Mouse (Mus musculus) neural tube, embryonic 12.5 days (tissue): ENCODE results near the gene Kat6b. TPM values are rescaled to one million over a fixed set of nuclear protein-coding genes. Genes with fewer than 3 reads are reported as not detected.

Experiments used
- ATAC-seq: fragments of 200-750 bp; cut with Nextera tagmentation; 2 replicates; pipeline ENCODE4 v1.8.0; 2017; ENCODE audit warnings: low read depth, mild to moderate bottlenecking, moderate TSS enrichment, moderate library complexity; ENCODE audit not compliant: low FRiP score
- H3K27ac ChIP-seq: fragments of 300-500 bp; sonication (generic); 2 replicates; pipeline ENCODE4 v1.5.1; 2016
- H3K27me3 ChIP-seq: fragments of 300-500 bp; sonication (generic); replicated peaks from 2 replicates; pipeline ENCODE4 v1.6.1; 2016; ENCODE audit warnings: mild to moderate bottlenecking
- H3K36me3 ChIP-seq: fragments of 300-500 bp; sonication (generic); 2 replicates; pipeline ENCODE4 v1.6.1; 2016; ENCODE audit warnings: mild to moderate bottlenecking
- H3K4me1 ChIP-seq: fragments of 300-500 bp; sonication (generic); 2 replicates; pipeline ENCODE4 v1.6.1; 2016
- H3K4me2 ChIP-seq: fragments of 300-500 bp; sonication (generic); replicated peaks from 2 replicates; pipeline ENCODE4 v1.6.1; 2016; ENCODE audit warnings: mild to moderate bottlenecking
- H3K4me3 ChIP-seq: fragments of 300-500 bp; sonication (generic); 2 replicates; pipeline ENCODE4 v1.5.1; 2016
- H3K9ac ChIP-seq: fragments of 300-500 bp; sonication (generic); 2 replicates; pipeline ENCODE4 v1.6.1; 2016; ENCODE audit warnings: mild to moderate bottlenecking
- H3K9me3 ChIP-seq: fragments of 300-500 bp; sonication (generic); 2 replicates; pipeline ENCODE4 v1.6.1; 2016; ENCODE audit warnings: mild to moderate bottlenecking
- WGBS: fragments of 180-500 bp; shearing (Covaris S2); methylation state at CpG from one replicate; pipeline ENCODE4 v1.1.7; 2016; 5-methylcytosine and 5-hydroxymethylcytosine counted together
- polyA plus RNA-seq: library from polyadenylated mRNA; unstranded; fragments of >200 nt; fragmentation: Nextera tagmentation; extraction: Ambion mirVana; gene quantifications from 2 replicates; pipeline ENCODE4 v1.2.1, GENCODE M21; 2016

The Kat6b gene
- polyA plus RNA-seq, 1 experiment from 2014 or later, result 20.0 TPM

DNA sequence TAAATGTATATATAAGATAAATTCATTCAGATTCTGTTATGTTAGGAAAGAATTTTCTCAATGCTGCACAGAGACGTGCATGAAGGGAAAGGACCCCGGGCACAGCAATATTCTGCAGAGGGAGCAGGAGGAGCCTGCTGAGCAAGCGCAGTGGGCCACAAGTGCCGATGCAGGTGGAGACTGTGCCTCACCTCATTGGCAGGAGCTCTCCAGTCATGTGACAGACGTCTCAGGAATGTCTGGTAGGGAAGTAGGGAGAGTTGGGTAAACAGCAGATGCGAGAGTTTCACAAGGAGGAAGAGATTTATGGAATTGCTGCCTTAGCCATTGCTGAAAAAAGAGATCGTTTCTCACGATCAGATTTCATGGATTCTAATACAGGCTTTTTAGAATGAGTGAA lies 71.7 kb downstream of the Kat6b start:
- H3K9me3 ChIP-seq, result no peaks in the 10 kb centered on the region
- H3K9ac ChIP-seq, result no peak overlapping the region
- no peak for ATAC-seq
- H3K27ac ChIP-seq, result no peak overlapping the region
- H3K4me1 ChIP-seq, result peaks cover 9% of the 10 kb centered on the region; the same call in 1 of the 2 replicates
- H3K27me3 ChIP-seq, result no peaks in the 10 kb centered on the region
- WGBS, result 65% methylated on average over 8 of the region's 8 CpGs
- no peak overlapping the region for H3K4me3 ChIP-seq
- no peaks in the 10 kb centered on the region for H3K36me3 ChIP-seq
- H3K4me2 ChIP-seq, result no peak overlapping the region

DNA sequence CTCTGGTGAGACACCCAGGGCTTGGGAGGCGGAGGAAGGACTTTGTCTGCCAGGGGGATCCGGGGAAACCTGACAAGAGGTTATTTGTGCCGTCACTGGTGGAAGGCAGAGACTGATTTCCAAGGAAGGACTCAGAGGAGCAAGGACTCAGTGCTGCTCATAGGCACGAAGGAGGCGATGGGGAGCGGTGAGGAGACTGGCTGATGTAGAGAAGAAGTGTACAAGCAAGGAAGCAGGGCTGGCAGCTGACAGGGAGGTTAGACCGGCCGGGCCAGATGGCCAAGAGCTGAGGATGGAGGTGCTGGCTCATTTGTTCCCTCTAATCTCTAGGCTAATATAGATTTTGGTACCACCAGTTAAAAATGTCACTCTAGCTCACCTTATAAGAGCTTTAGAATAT lies 72.8 kb downstream of the Kat6b start:
- no peak overlapping the region for H3K4me3 ChIP-seq
- peaks cover 17% of the 10 kb centered on the region for H3K4me1 ChIP-seq
- H3K9me3 ChIP-seq, result no peaks in the 10 kb centered on the region
- H3K27ac ChIP-seq, result no peak overlapping the region
- WGBS, result 85% methylated on average over 8 of the region's 8 CpGs
- no peak overlapping the region for H3K4me2 ChIP-seq
- H3K36me3 ChIP-seq, result no peaks in the 10 kb centered on the region
- no peak for ATAC-seq
- H3K9ac ChIP-seq, result no peak overlapping the region
- no peaks in the 10 kb centered on the region for H3K27me3 ChIP-seq

DNA sequence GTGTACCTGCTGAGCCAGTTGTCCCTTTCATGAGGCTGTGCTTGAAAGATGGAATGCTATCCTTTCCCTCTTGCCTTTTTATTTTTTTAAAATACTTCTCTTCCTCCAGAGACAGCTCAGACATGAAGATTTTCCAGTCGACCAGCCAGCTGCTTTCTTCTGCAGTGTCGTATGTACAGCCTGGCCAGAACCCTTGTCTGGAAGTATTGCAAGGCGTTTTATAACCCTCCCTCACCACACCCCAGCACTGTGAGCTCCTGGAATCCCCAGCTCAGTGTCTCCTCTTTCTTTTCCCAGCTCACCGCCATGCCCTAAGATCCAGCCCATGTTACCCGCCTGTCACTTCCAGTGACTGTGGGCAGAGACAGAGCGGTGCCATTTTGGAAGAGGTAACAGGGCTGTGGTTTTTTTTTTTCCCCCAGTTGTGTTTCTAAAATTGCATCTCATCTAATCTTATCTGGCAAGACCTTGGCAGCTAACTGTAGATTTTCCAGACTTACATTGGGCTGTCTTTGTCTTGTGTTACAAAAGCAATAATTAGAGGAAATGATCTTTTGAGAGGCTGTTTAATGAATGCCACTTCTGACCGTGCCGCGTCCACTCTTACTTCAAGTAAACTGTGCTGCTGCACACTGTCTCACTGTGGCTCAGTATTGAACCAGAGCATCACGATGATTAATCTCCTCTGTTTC lies 77.4 kb downstream of the Kat6b start:
- ATAC-seq, result no peak
- Histone ChIP-seq H3K9me3 (no peaks in the 10 kb centered on the region), H3K36me3 (no peaks in the 10 kb centered on the region), H3K9ac (no peak overlapping the region), H3K27me3 (no peaks in the 10 kb centered on the region), H3K4me1 (peaks cover 12% of the 10 kb centered on the region; the same call in 1 of the 2 replicates), H3K27ac (no peak overlapping the region), H3K4me2 (no peak overlapping the region), H3K4me3 (no peak overlapping the region)
- whole genome bisulfite sequencing, result 58% methylated on average over 10 of the region's 10 CpGs

DNA sequence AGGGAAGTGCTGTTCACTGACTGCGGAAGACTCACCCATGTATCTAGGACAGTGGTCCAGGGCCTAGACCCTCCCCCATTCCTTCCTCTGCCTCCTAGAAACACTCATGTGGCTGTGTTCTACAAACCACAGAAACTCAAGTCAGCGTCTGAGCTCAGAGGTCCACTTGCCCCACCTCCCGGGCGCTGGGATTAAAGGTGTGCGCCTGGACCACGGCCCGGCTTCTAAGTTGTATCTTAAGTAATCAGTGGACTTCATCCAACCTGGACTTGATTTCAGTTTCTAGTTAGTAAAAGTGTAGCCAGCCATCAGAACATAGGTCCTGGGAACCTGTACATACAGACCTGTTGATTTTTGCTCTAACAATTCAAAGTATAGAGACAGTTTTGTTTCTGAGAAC lies 78.2 kb downstream of the Kat6b start:
- Histone ChIP-seq H3K4me1 (peaks cover 16% of the 10 kb centered on the region; the same call in 1 of the 2 replicates), H3K36me3 (no peaks in the 10 kb centered on the region), H3K27me3 (no peaks in the 10 kb centered on the region), H3K4me3 (no peak overlapping the region), H3K27ac (no peak overlapping the region), H3K4me2 (no peak overlapping the region), H3K9ac (no peak overlapping the region), H3K9me3 (no peaks in the 10 kb centered on the region)
- WGBS, result 89% methylated on average over 7 of the region's 7 CpGs
- no peak for ATAC-seq

DNA sequence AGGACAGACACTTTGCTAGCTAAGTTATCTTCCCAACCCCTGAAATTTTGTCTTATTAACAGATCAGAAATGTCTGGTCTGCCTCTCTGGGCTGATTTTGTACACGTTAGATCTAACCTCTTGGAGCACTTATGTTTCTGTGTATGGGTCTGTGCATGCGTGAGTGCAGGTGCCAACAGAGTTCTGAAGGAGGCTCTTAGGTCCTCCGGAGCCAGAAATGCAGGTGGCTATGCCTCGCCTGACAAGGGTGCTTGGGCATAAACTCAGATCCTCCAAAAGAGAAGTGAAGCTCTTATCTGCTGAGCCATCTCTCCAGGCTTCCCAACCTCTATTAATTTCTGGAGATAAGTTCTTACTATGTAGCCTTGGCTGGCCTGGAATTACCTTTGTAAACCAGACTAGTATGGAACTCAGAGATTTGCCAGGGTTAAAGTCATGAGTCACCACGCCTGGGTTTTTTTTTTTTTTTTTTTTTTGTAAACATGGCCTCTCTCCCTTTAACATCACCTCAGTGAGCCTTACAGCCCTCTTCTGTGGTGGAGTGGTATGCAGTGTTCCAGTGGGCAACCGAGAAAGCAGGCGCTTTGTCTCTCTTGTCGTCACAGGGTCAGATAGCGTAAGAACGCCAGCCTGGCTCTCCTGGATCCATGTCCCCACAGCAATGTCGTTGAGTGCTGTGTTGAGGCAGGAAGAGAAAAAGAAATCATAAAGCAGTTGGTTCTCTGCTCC lies 79.4 kb downstream of the Kat6b start:
- Histone ChIP-seq H3K9ac (no peak overlapping the region), H3K27me3 (no peaks in the 10 kb centered on the region), H3K36me3 (no peaks in the 10 kb centered on the region), H3K9me3 (no peaks in the 10 kb centered on the region), H3K4me3 (no peak overlapping the region), H3K4me2 (no peak overlapping the region), H3K27ac (no peak overlapping the region), H3K4me1 (peaks cover 16% of the 10 kb centered on the region; the same call in 1 of the 2 replicates)
- no peak for ATAC-seq
- 91% methylated on average over 11 of the region's 11 CpGs for WGBS

DNA sequence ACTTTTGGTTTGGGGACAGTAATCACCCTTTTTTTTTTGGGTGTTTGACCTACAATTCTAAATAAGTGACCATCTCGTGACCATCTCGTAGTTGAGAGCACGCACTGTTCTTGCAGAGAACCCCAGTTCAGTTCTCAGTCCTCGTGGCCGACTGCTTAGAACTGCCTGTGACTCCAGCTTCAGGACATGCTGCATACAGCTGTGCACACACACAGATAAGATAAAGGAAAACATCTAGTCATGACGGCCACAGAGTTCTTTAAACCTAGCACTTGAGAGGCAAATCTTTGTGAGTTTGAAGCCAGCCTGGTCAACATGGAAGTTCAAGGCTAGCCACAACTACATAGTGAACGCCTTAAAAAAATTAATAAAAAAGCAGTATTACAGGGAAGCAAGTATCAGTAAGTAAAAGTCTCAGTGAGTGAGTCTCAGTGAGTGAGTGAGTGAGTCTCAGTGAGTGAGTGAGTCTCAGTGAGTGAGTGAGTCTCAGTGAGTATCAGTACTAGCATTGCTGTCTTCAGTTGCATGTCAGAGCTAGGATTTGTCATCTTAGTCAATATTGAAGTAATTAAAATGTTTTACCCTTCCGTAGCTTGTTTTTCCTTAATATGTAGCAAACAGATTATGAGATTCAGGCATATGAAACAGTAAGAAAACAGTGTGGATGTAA lies 80.3 kb downstream of the Kat6b start:
- no peaks in the 10 kb centered on the region for H3K9me3 ChIP-seq
- no peak overlapping the region for H3K27ac ChIP-seq
- no peak overlapping the region for H3K4me2 ChIP-seq
- no peak overlapping the region for H3K4me3 ChIP-seq
- WGBS, result 89% methylated on average over 8 of the region's 8 CpGs
- no peaks in the 10 kb centered on the region for H3K27me3 ChIP-seq
- no peak for ATAC-seq
- H3K4me1 ChIP-seq, result peaks cover 13% of the 10 kb centered on the region; the same call in 1 of the 2 replicates
- H3K9ac ChIP-seq, result no peak overlapping the region
- H3K36me3 ChIP-seq, result no peaks in the 10 kb centered on the region

DNA sequence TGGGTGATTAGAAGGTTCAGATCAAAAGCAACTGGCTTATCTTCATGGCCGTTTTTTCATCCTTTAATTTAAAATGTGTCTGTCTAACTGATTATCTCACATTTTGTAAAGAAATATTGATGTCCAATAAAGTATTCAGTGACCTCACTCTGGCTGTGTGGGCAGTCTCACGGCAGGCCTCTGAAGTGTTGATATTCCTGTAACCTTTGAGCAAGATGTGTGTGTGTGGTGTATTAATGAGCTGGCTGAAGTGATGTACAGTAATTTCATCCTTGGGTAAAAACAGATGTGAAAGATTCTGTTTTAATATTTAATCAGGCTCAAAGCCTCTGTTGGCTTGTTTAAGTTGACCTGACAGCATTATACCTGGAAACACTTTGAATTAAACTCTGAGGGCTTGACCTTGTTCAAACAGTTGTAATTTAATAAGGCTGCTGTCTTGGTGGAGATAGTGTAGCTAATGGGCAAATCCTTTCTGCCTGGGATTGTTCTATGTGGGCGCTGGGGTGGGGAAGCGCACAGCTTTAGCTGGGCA lies 82.4 kb downstream of the Kat6b start:
- Histone ChIP-seq H3K4me3 (no peak overlapping the region), H3K4me1 (peaks cover 9% of the 10 kb centered on the region; the same call in 1 of the 2 replicates), H3K9ac (no peak overlapping the region), H3K36me3 (no peaks in the 10 kb centered on the region), H3K9me3 (no peaks in the 10 kb centered on the region), H3K27me3 (no peaks in the 10 kb centered on the region), H3K27ac (no peak overlapping the region), H3K4me2 (no peak overlapping the region)
- no peak for ATAC-seq
- WGBS, result 69% methylated on average over 4 of the region's 4 CpGs

DNA sequence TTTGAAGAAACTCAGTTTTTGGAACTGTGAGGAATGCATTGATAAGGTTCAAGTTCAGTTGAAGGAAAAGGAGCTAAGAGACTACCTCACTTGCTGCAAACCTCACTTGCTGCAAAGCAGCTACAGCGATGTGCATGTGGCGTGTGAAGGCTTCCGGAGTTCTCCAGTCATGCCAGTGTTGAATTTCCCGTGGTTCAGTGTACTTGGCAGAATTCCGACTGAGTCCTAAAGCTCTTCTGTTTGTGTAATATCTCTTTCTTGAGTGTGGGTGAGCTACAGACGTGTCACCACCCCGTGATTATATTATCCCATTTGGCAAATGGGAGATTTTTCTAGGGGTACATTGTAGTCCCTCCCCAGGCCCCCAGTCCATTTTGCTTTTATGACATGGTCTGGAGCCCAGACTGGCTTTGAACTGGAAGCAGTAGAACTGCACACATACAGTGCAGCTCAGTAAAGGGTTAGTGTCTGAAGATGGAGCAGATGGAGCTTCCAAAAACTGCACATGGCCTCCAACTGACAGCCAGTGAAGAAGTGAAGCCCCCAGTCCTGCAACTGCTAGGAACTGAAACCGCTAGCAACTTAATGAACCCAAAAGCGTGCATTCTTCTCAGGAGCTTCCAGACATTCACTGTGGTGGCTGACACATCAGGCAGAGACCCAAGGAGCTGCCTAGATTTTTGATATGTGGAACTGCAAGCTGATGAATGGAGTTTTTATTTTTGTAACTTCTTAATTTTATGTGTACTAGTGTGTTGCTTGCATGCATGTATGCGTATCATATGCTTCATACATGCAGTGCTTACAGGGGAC lies 84.5 kb downstream of the Kat6b start:
- H3K27ac ChIP-seq, result no peak overlapping the region
- H3K9ac ChIP-seq, result no peak overlapping the region
- H3K4me3 ChIP-seq, result no peak overlapping the region
- no peak for ATAC-seq
- WGBS, result 92% methylated on average over 10 of the region's 10 CpGs
- no peak overlapping the region for H3K4me2 ChIP-seq
- no peaks in the 10 kb centered on the region for H3K36me3 ChIP-seq
- H3K27me3 ChIP-seq, result no peaks in the 10 kb centered on the region
- 0 out of 2 replicates have a peak, but pooled peaks cover 12% of the 10 kb centered on the region for H3K4me1 ChIP-seq
- no peaks in the 10 kb centered on the region for H3K9me3 ChIP-seq

DNA sequence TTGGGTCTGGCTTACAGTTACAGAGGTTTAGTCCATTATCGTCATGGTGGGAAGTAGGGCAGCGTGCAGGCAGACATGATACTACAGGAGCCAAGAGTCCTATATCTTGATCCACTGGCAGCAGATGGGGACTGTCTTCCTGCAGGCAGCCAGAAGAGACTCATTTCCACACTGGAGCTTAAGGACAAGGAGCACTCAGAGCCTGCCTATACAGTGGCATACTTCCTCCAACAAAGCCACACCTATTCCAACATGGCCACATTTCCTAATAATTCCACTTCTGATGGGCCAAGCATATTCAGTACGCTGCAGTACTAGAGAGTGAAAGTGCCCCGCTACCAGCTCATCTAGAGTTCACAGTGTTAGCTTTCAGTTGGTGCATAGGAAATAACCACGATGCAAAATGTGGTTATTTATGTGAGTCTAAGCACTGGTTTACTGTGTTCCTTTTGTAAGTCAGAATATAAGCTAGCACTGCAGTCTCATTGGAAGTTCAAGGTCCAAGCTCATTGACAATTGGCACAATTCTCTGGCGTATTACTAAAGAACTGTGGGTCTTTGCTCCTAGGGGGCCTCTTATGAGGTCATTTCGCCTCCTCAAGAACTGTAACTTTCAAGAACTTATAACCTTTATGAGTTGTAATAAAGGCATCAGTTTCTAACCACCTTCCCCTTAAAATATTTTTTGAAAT lies 86.2 kb downstream of the Kat6b start:
- no peak for ATAC-seq
- H3K4me1 ChIP-seq, result 0 out of 2 replicates have a peak, but pooled peaks cover 12% of the 10 kb centered on the region
- H3K9ac ChIP-seq, result no peak overlapping the region
- H3K4me2 ChIP-seq, result no peak overlapping the region
- no peaks in the 10 kb centered on the region for H3K9me3 ChIP-seq
- no peaks in the 10 kb centered on the region for H3K36me3 ChIP-seq
- no peaks in the 10 kb centered on the region for H3K27me3 ChIP-seq
- no peak overlapping the region for H3K4me3 ChIP-seq
- H3K27ac ChIP-seq, result no peak overlapping the region
- 91% methylated on average over 7 of the region's 7 CpGs for WGBS

DNA sequence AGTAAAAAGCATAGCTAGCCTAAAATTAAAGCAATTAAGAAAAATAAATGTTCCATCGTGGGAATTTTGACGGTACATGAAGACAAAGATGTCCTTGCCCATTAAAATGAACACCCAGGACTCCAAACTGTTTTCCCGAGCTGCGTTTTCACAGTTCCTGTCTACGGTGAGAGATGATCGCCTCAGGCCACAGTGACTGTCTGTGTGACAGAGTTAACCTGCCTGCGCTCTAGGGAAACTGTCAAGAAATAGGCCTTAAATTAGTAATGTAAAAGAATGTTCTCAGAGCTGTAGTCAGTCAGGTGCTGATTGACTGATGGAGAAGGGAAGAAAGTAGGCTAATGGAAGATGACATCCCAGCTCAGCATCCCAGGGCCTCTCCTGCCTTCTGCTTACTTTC lies 87.6 kb downstream of the Kat6b start:
- 80% methylated on average over 7 of the region's 7 CpGs for WGBS
- Histone ChIP-seq H3K4me3 (no peak overlapping the region), H3K27ac (no peak overlapping the region), H3K9ac (no peak overlapping the region), H3K27me3 (no peaks in the 10 kb centered on the region), H3K4me1 (0 out of 2 replicates have a peak, but pooled peaks cover 8% of the 10 kb centered on the region), H3K9me3 (no peaks in the 10 kb centered on the region), H3K36me3 (no peaks in the 10 kb centered on the region), H3K4me2 (no peak overlapping the region)
- ATAC-seq, result no peak

DNA sequence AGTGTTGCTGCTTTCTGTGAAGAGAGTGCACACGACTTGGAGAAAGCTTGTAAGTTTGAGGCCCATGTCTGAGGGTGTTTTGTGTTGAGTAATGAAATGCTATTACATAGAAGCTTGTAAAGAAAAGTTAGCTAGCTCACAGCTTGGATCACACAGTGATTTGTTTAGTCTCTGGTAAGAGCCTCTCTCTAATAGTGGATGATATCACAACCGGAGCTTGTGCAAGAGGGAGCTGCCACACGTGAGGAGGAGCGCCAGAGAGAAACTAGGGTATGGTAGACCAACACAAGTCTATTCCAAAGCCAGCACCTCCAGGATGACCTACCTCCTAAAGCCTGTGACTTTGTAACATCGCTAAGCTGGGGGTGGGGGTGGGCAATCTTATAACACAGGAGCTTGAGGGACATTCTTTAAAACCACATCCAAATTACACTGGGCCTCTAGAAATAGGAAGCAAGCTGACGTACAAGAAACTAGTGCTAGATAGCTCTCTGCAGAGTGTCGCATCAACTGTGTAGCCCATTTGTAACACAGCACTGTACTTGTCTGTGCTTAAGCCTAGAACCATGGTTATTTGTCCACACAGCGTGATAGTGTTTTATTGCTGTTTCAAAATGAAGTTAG lies 93.6 kb downstream of the Kat6b start:
- Histone ChIP-seq H3K4me3 (no peak overlapping the region), H3K36me3 (no peaks in the 10 kb centered on the region), H3K4me2 (no peak overlapping the region), H3K27ac (no peak overlapping the region), H3K27me3 (no peaks in the 10 kb centered on the region), H3K9me3 (no peaks in the 10 kb centered on the region), H3K9ac (no peak overlapping the region), H3K4me1 (no peaks in the 10 kb centered on the region)
- WGBS, result 89% methylated on average over 8 of the region's 8 CpGs
- no peak for ATAC-seq
